Mouse (Mus musculus) G1E-ER4 (cell line): ENCODE results near the gene Eepd1. TPM values are rescaled to one million over a fixed set of nuclear protein-coding genes. Genes with fewer than 3 reads are reported as not detected.

Experiments used
- GATA1 ChIP-seq: IDR thresholded peaks from one replicate; pipeline ENCODE4 v1.8.0; 2012; ENCODE audit warnings: low read length, inconsistent platforms
- polyA plus RNA-seq: library from polyadenylated mRNA; stranded (reverse); fragments of >175 nt; gene quantifications from 2 replicates; pipeline ENCODE4 v1.2.3, GENCODE M21; 2012

Eepd1 gene
- polyA plus RNA-seq, 1 experiment = 0.06 TPM

DNA sequence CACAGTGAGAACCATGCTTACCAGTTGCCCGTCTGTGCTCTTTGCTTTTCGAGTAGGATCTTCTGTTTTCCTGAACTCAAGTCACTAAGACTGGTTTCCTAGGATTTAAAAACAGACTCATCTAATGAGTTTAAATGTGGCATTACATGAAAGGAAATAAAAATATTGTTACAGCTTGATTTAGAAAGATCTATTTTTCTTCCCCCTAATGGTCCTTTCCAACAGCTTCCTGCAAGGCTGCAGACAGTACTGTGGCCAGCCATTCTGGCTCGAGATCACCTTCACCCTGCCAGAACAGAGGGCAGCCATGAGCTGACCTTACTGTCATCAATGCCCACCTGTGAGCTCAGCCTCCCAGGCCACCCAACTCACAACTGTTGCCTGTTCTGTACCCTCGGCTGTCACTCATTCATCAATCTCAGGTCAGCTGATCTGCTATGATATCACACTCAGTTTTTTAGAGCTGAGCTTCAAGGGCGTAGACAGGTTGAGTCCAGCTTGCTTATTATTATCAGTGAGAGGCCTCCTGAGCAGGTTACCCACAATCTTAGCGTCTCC is 73.0 kb downstream of the Eepd1 start:
- no peak for TF ChIP-seq GATA1

- no peak for TF ChIP-seq GATA1
These were observed 73.9 kb downstream of the Eepd1 start for GRCm38 (mm10) chr9:25555261-25555660.

DNA sequence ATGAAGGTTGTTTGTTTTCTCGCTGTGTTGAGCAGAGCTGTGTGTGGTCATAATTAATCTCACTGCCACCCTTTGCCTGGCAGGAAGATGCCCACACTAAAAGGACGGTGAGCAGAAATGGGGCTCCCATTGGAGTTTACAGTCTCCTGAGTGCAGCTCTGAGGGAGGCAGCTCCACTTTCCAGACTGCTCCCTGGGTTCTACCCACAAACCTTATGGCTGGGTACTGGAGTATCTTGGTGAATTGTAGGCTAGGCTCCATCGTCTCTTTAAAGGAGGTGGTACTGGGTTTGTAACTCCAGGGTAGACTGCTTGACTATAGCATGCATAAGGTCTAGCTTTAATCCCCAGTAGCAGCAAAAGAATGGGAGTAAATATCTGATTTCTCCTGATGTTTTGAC is 74.7 kb downstream of the Eepd1 start:
- no peak for TF ChIP-seq GATA1

DNA sequence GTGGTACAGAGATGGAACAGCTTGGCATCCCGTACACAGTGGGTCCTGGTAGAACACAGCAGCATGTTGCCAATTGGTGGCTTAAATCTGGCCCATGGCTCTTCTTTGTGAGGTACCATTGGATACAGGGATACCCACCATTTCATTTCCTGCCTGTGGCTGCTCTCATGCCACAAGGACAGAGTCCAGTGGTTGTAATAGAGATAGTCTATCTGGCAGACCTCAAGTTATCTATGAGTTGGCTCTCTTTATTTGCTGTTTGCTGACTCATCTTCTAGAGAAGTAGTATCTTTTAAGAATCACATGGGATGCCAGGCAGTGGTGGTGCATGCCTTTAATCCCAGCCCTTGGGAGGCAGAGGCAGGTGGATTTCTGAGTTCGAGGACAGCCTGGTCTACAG is 76.0 kb downstream of the Eepd1 start:
- no peak for TF ChIP-seq GATA1

DNA sequence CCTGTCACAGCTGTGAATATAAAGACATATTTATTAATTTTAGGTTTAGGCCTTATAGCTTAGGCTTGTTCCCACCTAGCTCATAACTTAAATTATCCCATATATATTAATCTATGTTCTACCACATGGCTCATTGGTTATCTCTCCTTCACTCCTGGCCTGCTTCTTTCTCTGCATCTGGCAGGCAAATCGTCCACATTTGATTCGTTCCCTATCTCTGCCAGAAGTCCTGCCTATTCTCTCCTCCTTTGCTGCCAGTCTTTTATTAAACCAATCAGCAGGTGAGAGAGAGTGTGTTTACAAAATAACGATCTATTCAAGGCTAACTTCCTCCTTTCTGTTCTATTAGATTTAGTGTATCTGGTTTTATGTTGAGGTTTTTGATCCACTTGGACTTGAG is 77.5 kb downstream of the Eepd1 start:
- no peak for TF ChIP-seq GATA1

GRCm38 (mm10) chr9:25560016-25560758 is 78.8 kb downstream of the Eepd1 start:
- no peak for TF ChIP-seq GATA1

- TF ChIP-seq GATA1 = no peak
These were observed 79.8 kb downstream of the Eepd1 start for GRCm38 (mm10) chr9:25561143-25561542.

DNA sequence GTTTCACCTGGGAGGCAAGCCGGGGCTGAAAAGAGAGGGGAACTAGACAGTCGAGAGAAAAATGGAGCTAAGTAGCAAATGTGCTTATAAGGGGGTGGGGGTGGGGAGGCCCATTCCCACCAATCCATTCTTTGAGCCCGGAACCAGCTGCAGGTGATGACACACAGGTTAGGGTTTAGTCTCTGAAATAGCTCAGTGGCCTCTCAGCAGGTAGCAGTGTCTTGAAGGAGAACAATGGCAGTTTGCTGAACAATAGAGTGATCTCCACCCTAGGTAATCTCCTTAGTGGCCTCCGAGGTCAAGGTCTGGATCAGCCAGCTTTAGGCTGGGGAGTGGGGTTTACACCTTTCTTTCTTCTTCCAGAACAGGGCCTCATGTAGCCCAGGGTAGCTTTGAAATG is 82.5 kb downstream of the Eepd1 start:
- TF ChIP-seq GATA1 = no peak

DNA sequence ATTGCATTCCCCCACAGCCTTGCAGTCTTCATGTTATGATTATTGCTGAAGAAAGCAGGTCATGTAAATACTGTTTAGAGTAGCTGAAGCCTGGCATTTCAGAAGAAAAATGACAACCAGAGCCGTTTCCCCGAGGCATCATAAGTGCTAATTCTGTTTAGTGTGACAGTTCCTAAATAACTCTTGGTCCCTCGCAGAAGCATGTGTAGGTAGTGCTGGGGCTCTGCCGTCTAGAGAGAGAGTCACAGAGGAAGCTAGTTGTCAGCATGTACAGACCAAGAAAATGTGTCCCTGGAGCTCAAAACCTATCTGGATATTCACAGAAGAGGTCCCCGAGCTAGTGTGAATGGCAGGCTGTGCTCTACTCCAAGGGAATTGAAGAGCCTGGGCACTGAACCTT is 85.7 kb downstream of the Eepd1 start:
- TF ChIP-seq GATA1 = no peak

- no peak for TF ChIP-seq GATA1
These were observed 87.4 kb downstream of the Eepd1 start for GRCm38 (mm10) chr9:25568783-25569182.

- no peak for TF ChIP-seq GATA1
These were observed 88.7 kb downstream of the Eepd1 start for GRCm38 (mm10) chr9:25570011-25570410.

- no peak for TF ChIP-seq GATA1
These were observed 89.1 kb downstream of the Eepd1 start for GRCm38 (mm10) chr9:25570436-25570835.

- TF ChIP-seq GATA1 = no peak
These were observed 90.0 kb downstream of the Eepd1 start for GRCm38 (mm10) chr9:25571381-25571780.

DNA sequence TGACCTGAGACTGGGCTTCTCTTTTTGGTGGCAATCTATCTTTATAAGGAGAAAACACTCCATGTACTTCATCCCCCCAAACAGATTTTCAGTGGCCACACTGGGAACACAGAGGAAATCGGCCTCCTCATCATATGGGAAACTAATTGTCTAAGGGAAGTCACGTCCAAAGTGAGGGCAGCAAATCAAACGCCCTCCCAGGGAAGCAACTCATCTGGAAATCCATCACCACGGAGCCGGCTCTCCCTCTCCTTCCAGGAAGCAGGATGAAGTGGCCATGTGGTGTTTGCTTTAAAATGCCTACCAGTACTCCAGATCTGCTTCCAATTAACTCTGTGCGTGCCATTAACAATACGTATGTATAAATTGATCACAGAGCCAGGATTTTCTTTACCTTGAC is 92.4 kb downstream of the Eepd1 start:
- no peak for TF ChIP-seq GATA1

- TF ChIP-seq GATA1 = no peak
These were observed 92.8 kb downstream of the Eepd1 start for GRCm38 (mm10) chr9:25574186-25574585.

DNA sequence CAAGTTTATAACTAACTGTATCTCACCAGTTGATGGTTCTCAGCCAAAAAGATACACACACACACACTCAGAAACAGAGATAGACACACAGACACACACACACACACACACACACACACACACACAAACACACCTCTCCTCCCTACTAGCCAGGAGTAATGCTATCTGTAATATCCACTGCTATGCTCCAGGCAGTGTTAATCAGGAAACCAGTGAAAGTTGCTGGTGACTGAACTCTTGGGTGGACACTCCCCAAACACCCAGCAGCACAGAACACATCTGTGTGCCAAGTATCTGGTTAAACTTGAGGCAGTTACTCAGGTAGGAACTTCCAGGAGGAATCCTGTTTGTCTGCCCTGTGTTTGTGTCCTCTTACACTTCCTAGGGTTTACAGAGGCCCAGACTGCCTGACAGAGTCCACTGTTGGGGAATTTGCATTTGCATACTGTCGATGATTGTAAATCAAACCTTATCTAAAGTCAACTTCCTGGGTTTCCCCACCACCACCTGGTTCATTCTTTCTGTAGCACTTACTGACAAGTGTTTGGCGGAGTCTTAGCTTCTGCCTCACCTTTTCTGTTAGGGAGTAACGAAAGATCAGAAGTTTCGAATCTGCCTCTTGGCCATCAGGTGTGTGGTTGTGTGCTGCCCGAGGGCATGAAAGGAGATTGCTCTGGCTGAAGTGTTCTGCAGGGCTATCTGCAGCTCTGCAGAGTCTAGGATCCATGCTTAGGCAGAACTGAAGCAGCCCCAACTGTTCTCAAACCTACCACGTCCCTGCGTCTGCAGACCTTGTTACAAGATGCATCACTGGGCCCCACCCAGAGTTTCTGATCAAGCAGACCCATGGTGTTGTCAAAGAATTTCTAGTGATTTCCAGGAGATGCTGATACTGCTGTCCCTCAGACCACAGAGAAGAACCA is 97.6 kb downstream of the Eepd1 start:
- TF ChIP-seq GATA1 = no peak

DNA sequence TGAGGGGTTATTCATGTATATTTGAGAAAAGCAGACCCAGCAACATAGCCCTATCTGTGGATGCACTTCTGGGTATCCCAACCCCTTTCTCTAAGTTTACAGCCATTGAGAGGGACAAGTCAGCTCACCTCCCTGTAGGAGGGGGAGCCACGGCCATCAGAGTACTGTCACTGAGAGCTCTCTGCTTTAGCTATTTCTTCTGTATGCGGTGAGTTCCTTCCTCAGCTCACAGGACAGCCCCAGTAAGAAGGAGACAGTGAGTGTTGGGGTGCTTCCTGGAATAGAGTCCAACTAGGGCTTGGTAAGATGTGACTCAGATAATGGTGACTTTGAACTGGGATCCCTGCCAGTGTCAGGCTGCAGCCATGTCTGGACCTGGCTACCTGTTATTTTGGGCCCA is 102.3 kb downstream of the Eepd1 start:
- no peak for TF ChIP-seq GATA1

DNA sequence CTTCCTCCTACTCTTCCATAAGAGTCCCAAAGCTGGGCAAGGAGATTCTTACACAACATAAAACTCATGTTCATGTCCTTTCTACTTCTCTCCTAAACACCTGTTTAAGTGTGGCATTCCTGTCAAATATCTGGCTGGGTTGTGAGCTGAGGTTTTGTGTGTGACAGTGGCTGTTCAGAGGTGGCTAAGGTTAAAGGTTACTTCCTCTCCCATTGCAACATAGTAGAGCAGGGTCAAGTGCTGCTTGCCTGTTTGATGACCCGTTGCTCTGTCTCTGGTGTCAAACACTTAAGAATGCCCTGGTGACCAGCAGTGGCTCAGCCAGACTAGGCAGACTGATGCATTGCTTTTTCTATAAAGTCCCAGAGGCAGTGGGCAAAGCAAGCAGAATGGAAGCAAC is 104.3 kb downstream of the Eepd1 start:
- TF ChIP-seq GATA1 = no peak
